Mouse (Mus musculus) spleen, adult 18-20 months (tissue): ENCODE results near the gene Rbm6.

Experiments used
- DNase-seq, 2 experiments: peaks; one replicate each; pipeline ENCODE4 v3.0.0; 2022; ENCODE audit warnings: mixed read lengths in 2 of 2

Gene Rbm6

DNA sequence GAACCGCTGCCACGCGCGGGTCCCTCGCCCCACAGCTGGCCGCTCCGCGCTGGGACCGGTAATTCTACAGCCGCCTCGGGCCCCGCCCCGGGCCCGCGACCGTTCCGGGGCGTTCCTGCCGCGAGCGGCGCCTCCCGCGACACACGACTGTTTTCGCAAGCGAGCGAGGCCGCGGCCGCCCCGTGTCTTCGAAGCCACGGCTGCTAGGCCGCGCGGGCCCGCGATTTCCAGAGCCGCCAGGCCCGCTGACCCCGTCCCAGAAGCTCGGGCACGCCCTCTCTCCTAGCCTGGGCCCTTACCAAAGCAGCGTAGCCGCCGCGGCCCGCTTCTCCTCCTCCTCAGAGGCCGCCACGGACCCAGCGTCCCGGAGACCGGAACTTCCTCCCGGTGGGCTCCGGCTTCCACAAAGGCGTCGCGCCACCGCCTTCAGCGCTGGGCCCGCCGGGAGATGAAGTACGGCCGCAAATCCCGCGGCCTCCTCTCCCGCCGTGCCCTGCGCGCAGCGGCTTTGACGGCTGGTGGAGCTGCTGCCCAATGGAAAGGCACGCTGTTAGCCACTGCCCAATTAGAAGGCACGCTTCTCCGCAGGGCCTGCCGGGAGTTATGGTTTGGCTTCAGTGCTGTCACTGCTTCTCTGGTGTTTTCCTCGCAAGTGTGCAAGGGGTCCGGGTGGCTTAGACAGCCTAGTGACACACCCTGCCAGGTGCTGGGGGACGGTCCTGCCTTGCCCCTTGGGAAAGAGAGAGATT lies 513 bp downstream of the Rbm6 start:
- DNase-seq, result peak; percentile 84 to 87

DNA sequence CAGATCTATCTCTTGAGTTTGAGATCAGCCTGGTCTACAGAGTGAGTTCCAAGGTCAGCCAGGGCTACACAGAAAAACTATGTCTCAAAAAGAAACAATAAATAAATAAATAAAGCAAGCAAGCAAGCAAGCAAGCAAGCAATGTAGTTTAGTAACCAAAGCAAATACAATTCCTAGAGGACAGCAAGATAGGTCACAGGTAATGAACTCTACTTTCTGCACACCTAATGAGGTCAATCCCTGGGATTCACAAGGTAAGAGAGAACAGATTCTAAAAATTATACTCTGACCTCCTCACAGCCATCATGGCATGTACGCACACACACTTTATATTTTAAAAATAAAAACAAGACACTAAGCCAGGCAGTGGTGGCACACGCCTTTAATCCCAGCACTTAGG lies 7.0 kb downstream of the Rbm6 start:
- no peak for DNase-seq

DNA sequence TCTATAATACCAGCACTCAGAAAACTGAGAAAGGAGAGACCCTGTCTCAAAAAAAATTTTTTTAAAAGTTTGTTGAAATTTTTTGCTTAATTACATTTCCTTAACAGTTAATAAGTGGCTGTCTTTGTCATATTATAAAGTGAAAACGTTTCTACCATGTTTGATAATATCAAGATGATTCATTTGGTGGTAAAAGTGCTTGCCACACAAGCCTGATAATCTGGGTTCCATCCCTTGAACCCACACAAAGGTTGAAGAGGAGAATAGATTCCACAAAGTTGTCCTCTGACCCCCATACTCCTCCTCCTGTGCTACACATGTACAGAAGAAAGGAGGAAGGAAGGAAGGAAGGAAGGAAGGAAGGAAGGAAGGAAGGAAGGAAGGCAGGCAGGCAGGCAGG lies 8.5 kb downstream of the Rbm6 start:
- DNase-seq, result no peak

DNA sequence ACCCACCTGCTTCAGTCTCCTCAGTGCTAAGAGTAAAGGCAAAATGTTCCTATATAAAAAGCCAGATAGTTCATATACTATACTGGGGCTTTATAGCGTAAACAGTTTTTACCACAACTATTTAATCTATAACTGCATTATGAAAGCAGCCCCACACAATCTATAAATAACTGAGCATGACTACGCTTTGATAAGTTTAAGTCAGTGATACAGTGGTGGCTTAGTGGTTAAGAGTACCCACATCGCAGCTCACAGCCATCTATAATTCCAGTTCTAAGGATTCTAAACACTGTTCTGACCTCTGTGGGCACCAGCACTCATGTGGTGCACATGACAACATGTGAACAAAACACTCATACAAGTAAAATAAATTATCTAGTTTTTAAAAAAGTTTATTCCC lies 14.7 kb downstream of the Rbm6 start:
- DNase-seq, result no peak

DNA sequence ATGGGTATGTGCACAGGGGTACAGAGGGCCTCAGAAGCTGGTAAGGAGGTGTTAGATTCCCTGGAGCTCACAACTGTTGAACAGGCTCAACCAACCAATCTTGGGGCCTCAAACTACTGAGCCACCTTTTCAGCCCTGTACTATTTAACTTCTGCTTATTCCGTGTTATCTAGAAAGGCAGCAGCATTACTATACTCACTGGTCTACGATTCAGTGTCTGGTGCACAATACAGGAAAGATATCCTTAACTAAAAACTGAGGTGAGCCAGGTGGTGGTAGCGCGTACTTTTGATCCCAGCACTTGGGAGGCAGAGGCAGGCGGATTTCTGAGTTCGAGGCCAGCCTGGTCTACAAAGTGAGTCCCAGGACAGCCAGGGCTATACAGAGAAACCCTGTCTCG lies 24.1 kb downstream of the Rbm6 start:
- DNase-seq, result no peak

DNA sequence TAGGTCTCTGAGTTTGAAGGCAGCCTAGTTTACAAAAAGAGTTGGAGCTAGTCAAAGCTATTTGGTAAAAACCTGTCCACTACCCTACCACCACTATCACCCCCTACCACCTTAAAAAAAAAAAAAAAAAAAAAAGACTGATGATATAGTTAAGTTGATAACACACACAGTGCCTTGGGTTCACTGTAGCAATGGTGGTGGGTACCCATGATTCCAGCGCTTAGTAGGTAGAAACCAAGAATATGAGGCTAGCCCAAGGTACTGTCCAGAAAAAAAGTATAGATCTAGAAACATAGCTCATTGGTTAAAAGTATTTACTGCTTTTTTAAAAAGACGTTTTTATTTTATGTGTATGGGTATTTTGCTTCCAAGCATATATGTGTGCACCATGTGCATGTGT lies 30.3 kb downstream of the Rbm6 start:
- DNase-seq, result no peak

DNA sequence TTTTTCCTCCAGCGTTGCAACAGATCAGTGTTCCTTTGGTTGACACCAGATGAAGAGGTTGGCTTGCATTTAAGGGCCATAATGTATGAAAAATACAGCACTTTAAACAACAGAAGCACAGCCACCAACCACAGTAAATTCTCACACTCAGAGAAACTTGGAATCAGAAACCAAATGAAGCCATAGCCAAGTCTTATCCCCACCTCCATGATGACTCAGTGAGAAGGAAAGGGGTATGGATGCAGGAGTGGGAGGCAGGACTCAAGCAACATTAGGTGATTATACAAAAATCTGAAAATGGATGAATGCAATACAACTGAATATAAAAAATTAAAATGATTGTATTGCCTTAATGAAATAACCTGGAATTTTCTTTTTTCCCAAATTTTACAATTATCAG lies 34.2 kb downstream of the Rbm6 start:
- no peak for DNase-seq

DNA sequence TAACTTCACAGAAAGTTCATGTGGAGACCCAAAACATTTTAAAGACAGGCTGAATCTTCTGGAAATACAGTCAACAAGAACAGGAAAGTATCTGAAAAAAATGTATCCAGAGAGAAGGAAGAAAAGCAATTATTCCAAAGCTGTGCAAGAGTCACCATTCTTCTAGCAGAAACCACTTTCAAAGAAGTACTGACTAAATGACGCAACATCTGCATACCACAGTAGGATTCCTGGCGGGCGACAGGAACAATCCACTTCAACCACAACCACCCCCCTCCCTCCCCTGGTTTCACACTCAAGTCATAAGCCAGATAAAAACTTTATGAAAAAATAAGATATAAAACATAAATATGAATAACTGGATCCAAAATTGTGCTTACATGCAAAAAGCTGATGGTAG lies 39.2 kb downstream of the Rbm6 start:
- no peak for DNase-seq

DNA sequence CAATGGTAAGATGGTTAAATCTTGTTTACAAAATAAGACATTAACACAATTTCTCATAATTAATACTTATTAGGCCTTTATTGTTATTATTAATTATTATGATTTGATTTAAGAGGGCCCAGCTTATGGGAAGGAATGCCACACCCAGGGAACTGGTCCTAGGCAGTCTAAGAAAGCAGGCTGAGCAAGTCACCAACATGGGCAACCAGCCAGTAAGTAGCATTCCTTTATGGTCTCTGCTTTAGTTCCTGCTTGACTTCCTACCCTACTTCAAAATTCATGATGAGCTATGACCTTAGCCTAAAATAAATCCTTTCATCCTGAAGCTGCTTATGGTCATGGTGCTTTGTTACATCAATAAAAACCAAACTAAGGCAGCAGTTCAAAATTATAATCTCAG lies 41.3 kb downstream of the Rbm6 start:
- DNase-seq, result no peak

DNA sequence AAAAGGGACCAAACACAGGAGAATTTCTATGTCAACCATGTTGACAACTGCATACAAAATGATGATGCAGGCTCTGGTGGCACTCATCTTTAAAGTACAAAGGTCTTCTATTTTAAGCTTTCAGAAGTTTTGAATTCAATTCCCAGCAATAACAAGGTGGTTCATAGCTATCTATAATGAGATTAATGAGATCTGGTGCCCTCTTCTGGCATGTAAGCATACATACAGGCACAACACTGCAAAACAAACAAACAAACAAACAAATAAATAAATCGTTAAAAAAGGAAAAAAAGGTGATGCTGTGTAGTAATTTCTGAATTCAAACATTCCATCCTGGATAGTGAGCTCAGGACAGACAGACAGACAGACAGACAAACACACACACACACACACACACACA lies 60.9 kb downstream of the Rbm6 start:
- no peak for DNase-seq

DNA sequence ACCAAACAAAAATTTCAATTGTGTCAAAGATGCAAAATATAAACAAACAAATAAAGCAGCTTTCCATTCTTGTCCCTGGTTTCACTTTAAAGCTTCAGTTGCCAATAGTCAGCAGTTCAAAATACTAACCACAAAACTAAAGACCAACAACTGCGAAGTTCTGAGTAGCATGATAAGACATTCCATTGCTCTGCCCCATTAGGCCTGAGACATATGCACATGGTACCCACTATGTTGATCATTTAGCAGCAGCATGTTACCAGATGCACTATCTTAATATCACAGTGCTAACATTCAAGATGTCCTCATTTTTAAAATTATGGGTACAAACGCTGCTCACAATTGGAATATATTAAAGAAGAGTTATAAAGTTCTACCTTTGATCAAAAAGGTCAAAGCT lies 62.1 kb downstream of the Rbm6 start:
- DNase-seq, result no peak

DNA sequence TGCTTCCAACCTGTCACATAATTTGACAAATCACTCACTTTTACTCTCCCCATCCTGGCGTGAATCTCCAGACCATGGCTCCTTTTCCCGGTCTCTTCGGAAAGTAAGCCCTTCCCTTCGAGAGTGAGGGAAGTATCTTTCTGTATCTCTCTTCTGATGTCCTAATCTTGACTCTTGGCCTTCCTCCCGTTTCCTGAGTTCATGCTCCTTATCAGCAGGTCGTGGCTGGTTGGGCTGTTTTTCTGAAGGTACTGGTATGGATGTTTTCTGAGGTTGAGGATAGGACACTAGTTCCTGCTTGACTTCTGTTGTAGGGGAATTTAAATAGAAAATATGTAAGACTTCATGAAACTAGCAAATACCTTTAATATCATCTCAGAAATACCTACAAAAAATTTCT lies 81.3 kb downstream of the Rbm6 start:
- DNase-seq, result no peak

DNA sequence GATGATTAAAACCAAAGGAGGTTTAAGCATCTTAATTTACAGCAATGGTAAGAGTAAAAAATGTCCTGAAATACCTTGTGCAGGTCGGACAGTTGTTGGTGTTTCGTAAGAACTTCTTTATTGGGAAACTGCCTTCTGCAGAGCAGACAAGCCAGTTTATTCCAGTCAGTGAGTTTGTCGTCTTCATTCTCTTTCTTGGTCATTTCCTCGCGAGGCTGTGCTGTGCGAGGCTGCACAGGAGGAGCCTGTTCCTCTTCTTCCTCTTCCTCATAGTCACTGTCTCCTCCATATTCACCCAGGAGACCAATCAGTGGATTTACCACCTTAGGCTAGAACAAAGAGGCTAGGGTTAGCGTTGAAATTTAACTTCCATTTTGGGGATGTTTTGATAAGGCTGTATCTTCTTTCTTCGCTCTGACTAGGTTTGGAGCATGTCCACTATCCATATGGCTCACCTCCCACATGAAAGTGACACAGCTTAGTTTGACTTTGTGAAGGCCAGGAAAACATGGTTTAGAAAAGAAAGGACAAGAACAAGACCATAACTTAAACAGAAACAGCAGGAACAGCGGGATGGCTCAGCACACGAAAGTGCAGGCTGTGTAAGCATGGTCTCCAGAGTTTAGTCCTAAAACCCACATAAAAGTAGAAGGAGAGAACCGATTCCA lies 90.4 kb downstream of the Rbm6 start:
- DNase-seq, result no peak

DNA sequence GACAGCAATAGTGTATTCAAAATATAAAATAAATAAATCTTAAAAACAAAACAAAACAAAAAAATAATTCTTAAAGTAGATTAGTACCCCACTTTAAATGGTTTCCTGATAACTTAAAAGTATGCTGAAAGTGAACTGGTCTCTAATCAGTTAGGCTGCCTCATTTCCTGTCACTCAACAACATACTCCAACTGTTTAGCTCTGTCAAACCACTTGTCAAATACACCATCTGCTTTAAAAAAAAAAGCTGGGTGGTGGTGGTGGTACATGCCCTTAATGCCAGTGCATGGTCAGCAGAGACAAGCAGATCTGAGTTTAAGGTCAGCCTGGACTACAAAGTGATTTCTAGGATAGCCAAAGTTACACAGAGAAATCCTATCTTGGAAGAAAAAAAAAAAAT lies 96.2 kb downstream of the Rbm6 start:
- DNase-seq, result no peak

DNA sequence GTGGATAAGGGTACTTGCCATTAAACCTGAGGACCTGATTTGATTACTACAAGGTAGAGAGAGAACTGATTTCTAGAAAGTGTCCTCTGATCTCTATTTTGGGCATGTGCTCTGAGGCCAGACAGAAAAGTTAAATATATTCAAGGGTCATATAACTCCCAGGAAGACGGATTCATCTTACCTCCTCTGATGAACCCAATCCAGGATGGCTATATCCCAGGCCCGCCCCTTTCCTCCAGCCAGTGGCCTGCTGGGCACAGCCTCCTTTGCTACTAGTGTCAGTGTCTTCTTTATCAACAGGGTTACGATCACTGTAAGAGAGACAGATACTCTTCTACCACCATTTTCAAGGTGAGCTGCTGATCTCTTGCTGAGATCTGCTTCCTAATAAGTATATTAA lies 98.6 kb downstream of the Rbm6 start:
- no peak for DNase-seq

DNA sequence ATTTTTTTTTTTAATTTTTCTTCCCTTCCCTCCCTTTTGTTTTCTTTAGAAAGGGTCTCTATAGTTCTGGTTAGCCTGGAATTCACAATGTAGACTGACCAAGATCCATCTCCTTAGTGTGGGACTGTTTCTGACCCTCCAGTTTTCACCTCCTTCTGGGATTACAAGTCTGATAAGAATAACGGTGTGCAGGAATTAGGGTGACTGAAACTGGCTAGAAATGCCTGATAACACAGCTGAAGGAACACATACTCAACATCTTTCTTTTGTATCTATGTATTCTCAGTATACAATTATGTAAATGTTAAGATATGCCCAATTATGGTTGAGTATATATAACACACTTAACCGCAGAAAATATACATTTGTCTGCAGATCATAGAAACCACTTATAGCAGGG lies 101.3 kb downstream of the Rbm6 start:
- no peak for DNase-seq

DNA sequence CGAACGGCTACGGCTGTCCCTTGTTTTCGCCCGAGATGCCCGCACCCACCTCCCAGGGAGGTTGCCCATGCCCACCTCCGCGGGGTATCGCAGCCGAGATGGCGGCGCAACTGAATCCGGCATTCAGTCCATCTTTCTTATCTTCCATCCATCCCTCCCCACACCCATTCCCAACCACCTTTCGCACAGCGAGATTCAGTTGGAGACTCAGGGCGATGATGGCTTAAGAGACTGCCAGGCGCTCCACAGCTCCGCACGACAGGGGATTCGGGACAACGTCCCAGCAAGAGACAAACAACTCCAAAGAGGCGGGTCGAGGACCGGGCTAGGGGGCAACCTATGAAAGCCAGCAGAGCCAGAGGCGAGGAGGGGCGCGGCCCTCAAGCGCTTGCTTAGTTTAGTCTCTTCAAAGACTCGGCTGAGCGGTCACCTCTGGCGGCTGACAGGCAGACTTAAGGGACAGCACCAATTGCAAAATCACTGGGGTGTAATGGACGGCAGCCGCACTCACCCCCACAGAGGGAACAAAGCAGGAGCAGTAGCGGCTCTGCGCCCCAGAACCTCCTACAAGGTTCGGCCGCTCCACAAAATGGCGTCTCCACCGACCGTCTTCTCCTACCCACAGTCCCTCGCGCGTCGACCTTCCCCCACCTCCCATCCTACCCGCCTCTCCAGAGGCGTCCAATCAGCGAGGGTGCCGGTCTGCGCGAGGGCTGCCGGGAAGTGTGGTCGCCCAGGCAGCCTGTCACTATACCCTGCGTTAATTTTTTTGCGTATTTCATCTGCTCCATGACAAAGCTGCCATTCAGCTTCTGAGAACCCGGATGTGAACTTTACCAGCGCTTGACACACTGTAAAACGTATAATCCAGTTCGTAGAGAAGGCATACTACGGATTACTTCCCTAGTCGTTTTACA lies 102.4 kb downstream of the Rbm6 start, which contains the start of gene Rbm5:
Gene Rbm5, minus strand, starts transcription at position 623 of the 917 bp plus-strand sequence.
- peak; percentile 83 to 89 for DNase-seq

DNA sequence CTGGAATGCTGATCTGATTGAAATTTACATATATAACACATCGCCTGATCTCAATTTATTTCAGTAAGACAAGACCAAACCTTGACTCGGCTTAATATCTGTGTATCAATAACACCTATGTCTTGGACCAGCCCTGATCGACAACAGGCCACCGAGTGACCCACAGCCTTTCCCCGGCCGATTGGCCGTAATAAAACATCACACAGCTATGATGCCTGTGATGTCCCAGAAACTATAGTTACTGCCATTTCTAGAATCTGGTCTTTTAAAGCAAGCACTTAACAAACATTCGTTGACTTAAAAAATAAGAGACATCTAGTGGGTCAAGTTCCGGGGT lies 103.0 kb downstream of the Rbm6 start:
- DNase-seq, result peak in 1 of 2 experiments; percentile 11

DNA sequence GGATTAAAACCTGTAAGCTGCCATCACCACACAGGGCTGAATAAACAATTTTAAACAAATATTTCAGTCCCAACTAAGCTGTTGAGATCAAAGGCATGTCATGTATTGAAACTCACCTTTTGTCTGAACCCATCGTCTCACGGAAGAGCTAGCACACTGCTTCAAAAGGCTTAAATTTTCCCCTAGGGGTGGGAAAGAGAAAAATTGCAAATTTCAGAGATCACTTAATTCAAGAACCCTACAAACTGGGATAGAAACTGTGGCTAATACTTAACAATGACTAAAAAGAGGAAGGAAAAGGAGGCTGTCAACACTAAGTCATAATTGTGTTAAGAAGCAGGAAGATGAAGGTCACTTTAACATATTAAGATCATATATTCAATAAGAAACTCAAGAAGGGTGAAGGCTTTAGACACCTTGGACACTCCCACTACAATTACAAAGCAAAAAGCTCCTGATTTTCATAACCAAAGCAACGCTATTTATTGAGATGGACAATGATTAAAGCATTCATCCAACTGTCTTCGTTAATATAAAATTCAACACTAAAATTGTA lies 103.5 kb downstream of the Rbm6 start:
- no peak for DNase-seq

DNA sequence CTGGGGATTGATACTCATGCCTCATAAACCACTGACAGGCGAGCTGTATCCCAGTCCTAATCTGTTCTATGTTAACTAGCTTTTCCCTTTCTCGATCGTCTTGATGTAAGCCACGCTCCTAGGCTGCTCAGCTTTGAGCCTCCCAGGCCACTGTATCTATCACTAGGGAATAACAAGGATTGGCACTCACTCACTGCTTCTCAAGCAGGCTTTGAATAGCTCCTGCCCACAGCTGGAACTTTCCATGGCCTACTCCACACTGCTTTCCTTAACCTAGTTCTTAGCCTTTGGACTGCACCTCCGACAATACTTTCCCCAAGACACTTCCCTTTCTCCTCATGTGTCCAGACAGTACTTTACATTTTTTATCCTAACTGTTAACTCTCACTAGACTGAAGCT lies 104.2 kb downstream of the Rbm6 start:
- no peak for DNase-seq

DNA sequence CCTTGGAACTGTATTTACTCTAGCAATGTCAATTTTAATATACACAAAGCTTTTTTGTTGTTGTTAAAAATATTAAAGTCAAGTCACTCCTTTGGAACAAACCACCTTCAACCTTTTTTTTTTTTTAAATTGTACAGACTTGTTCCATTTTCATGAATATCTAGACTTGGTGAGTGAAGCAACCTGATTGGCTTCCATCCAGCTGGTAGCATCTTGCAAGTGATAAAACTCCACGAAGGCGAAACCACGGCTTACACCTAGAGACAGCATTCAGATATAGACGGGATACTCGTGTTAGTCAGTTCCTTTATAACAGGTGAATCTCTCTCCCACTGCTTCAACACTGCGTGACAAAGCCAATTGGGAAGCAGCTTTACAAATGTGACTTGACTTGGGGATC lies 113.4 kb downstream of the Rbm6 start:
- no peak for DNase-seq

DNA sequence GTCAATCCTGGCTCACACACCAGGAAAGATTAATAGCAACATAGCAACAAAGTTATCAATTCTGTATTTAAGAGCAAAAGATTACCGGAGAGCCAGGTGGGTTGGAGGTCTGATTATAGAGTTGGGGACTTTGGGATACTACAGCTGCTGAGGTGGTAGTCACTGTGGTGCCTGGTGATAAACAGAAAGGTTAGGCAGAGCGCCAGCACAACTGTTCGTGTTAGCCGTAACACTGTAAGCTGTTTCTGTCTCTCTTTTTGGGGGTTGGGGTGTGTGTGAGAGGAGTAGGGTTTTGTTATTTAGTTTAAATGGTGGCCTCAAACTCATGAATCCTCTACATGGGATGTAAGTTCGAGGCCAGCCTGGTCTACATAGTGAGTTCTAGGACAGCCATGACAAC lies 122.7 kb downstream of the Rbm6 start:
- DNase-seq, result no peak

DNA sequence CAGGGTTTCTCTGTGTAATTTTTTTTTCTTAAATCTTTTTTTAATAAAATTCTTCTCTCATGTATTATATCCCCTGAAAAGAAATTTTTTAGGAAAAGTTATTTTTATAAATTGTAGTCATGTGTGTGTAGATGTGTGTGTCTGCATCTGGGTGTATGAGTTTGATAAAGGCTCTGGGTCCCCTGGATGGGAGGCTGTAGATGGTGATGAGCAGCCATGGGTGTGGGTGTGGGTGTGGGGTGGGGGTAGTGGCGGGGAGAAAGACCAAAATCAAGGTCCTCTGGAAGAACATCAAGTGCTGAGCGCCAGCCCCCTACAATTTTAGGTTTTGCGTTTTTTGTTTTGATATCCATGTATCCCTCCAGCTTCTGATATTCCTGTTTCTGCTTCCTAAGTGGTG lies 125.0 kb downstream of the Rbm6 start:
- DNase-seq, result no peak

DNA sequence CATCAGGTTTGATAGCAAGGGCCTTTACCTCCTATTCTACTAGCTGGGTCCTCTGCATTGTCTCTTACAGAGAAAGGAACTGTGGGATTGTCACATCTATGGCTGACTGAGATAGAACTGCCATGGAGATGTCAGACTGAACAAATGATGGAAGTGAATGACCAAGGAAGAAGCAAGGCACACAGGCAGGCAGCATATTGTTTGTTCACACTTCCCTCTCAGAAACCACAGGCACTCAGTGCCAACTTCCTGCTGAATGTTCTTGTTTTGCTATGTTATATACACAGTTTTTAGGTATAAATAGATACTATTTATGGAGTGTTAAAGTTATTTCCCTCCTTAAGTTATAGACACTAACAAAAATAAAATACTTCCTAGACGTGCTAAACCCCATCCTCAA lies 125.7 kb downstream of the Rbm6 start:
- no peak for DNase-seq
